Mouse (Mus musculus) liver, embryonic 11.5 days (tissue): ENCODE measurements at regions not wholly inside any gene's neighbourhood (a gene's known extent, or its start where the extent isn't known, plus 50 kb on each side); places are given as distances from the start of the nearest gene placed in this dataset.

Source experiments
- ATAC-seq: fragments of 200-750 bp; cut with Nextera tagmentation; replicated peaks from 2 replicates; pipeline ENCODE4 v1.8.0; 2017; ENCODE audit warnings: moderate number of reproducible peaks, mild to moderate bottlenecking, moderate TSS enrichment, moderate library complexity; ENCODE audit not compliant: low FRiP score
- DNase-seq: peaks from one replicate; pipeline ENCODE4 v3.0.0-alpha.2; 2017; ENCODE audit warnings: low spot score
- H3K27ac ChIP-seq: fragments of 300-500 bp; sonication (generic); 2 replicates; pipeline ENCODE4 v1.5.1; 2014; ENCODE audit warnings: mild to moderate bottlenecking, low read depth, low read length, control low read depth
- H3K27me3 ChIP-seq: fragments of 300-500 bp; sonication (generic); replicated peaks from 2 replicates; pipeline ENCODE4 v1.6.1; 2014; ENCODE audit warnings: low read length, mixed read lengths; ENCODE audit not compliant: control insufficient read depth, insufficient read depth
- H3K36me3 ChIP-seq: fragments of 300-500 bp; sonication (generic); 2 replicates; pipeline ENCODE4 v1.6.1; 2014; ENCODE audit warnings: mild to moderate bottlenecking, low read length, moderate library complexity, mixed read lengths; ENCODE audit not compliant: control insufficient read depth, insufficient read depth
- H3K4me1 ChIP-seq: fragments of 300-500 bp; sonication (generic); replicated peaks from 2 replicates; pipeline ENCODE4 v1.6.1; 2014; ENCODE audit warnings: low read length, mixed read lengths; ENCODE audit not compliant: control insufficient read depth, insufficient read depth
- H3K4me2 ChIP-seq: fragments of 300-500 bp; sonication (generic); 2 replicates; pipeline ENCODE4 v1.6.1; 2014; ENCODE audit warnings: mild to moderate bottlenecking, control low read depth, moderate library complexity
- H3K4me3 ChIP-seq: fragments of 300-500 bp; sonication (generic); 2 replicates; pipeline ENCODE4 v1.5.1; 2014; ENCODE audit warnings: low read depth, low read length, control low read depth
- H3K9ac ChIP-seq: fragments of 300-500 bp; sonication (generic); 2 replicates; pipeline ENCODE4 v1.6.1; 2014; ENCODE audit warnings: low read depth, low read length, control low read depth
- H3K9me3 ChIP-seq: fragments of 300-500 bp; sonication (generic); 2 replicates; pipeline ENCODE4 v1.6.1; 2016; ENCODE audit warnings: low read length, inconsistent platforms, mixed read lengths; ENCODE audit not compliant: control insufficient read depth
- WGBS: fragments of 180-500 bp; shearing (Covaris S2); extraction: QIAGEN DNeasy Blood & Tissue Kit; methylation state at CpG from one replicate; pipeline ENCODE4 v1.1.7; 2014; 5-methylcytosine and 5-hydroxymethylcytosine counted together

DNA sequence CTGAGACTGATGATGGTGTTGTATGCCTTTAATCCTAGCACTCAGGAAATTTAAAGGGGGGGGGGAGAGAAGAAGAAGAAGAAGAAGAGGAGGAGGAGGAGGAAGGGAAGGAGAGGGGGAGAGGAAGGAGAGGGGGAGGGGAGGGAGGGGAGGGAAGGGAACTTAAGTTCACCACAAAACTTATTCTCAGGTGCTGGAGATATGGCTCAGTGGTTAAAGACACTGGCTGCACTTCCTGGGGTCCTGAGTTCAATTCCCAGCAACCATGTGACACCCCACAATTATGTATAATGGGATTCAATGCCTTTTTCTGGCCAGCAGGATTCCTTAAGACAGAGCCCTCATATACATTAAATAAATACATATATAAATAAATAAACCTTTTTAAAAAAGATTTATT, 183.6 kb downstream of the Pfkfb3 start:
- DNase-seq: no peak
- H3K9me3 ChIP-seq: no peaks in the 10 kb centered on the region
- no peaks in the 10 kb centered on the region for H3K4me1 ChIP-seq
- H3K27ac ChIP-seq: no peak overlapping the region
- no peak overlapping the region for H3K4me2 ChIP-seq
- H3K4me3 ChIP-seq: no peak overlapping the region
- no peaks in the 10 kb centered on the region for H3K27me3 ChIP-seq
- H3K36me3 ChIP-seq: no peaks in the 10 kb centered on the region
- ATAC-seq: no peak
- H3K9ac ChIP-seq: no peak overlapping the region

DNA sequence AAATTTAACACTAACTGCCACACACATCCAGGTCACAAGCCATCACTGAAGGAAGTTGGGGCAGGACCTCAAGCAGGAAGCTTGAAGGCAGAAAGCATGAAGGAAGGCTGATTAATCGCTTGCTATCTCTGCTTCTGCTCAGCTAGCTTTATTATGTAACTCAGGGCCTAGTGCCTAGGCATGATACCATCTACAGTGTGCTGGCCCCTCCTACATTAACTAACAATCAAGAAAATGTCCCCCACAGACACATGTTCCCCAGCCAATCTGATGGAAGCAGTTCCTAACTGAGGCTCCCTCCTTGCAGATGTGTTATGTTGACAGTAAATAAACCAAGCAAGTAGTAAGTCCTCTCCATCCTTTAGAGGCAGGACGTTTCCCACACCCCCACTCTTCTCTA, 186.6 kb downstream of the Pfkfb3 start:
- no peak; the same call in 1 of the 2 replicates for ATAC-seq
- Histone ChIP-seq H3K9ac (no peak overlapping the region), H3K4me3 (no peak overlapping the region), H3K27ac (no peak overlapping the region), H3K4me2 (no peak overlapping the region), H3K9me3 (no peaks in the 10 kb centered on the region), H3K27me3 (no peaks in the 10 kb centered on the region), H3K4me1 (no peaks in the 10 kb centered on the region), H3K36me3 (no peaks in the 10 kb centered on the region)
- DNase-seq: no peak
- 35% methylated on average over 2 of the region's 2 CpGs for WGBS

- 86% methylated on average over 3 of the region's 3 CpGs for WGBS
- Histone ChIP-seq H3K4me3 (no peak overlapping the region), H3K27me3 (no peaks in the 10 kb centered on the region), H3K9ac (no peak overlapping the region), H3K36me3 (no peaks in the 10 kb centered on the region), H3K27ac (no peak overlapping the region), H3K4me1 (no peaks in the 10 kb centered on the region), H3K9me3 (no peaks in the 10 kb centered on the region), H3K4me2 (no peak overlapping the region)
- DNase-seq: no peak
- no peak for ATAC-seq
These were observed 188.1 kb downstream of the Pfkfb3 start for GRCm38 (mm10) chr2:11365815-11366214.

- WGBS: 81% methylated on average over 4 of the region's 4 CpGs
- Histone ChIP-seq H3K27ac (no peak overlapping the region), H3K9ac (no peak overlapping the region), H3K9me3 (no peaks in the 10 kb centered on the region), H3K27me3 (no peaks in the 10 kb centered on the region), H3K4me3 (no peak overlapping the region), H3K4me2 (no peak overlapping the region), H3K36me3 (no peaks in the 10 kb centered on the region), H3K4me1 (no peaks in the 10 kb centered on the region)
- no peak for DNase-seq
- ATAC-seq: no peak
These were observed 188.5 kb downstream of the Pfkfb3 start for GRCm38 (mm10) chr2:11365371-11365770.

- DNase-seq (no peak), ATAC-seq (no peak)
- no peak overlapping the region for H3K9ac ChIP-seq
- H3K9me3 ChIP-seq: no peaks in the 10 kb centered on the region
- no peak overlapping the region for H3K4me3 ChIP-seq
- H3K27ac ChIP-seq: no peak overlapping the region
- H3K4me2 ChIP-seq: no peak overlapping the region
- no peaks in the 10 kb centered on the region for H3K4me1 ChIP-seq
- 84% methylated on average over 2 of the region's 2 CpGs for WGBS
- H3K36me3 ChIP-seq: no peaks in the 10 kb centered on the region
- no peaks in the 10 kb centered on the region for H3K27me3 ChIP-seq
These were observed 189.8 kb downstream of the Pfkfb3 start for GRCm38 (mm10) chr2:11364111-11364510.

DNA sequence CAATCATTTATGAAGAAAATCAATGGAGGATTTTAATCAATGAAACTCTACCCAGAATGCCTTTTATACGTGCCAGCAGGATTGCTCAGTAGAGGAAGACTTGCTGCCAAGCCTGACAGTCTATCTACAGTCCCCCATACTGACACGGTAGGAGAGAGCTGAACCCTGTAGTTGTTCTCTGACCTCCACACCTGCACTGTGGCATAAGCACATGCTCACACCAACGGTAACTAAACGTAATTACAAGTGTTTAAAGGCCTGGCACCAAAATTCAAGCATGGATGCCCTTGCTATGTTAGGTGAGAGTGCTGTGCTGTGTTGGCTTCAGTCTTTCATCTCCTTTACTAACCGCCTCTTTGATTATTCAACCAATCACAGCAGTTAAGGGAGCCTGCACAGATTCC, 190.8 kb downstream of the Pfkfb3 start:
- 81% methylated on average over 5 of the region's 5 CpGs for WGBS
- DNase-seq: no peak
- ATAC-seq: no peak
- Histone ChIP-seq H3K4me2 (no peak overlapping the region), H3K4me3 (no peak overlapping the region), H3K27me3 (no peaks in the 10 kb centered on the region), H3K9me3 (no peaks in the 10 kb centered on the region), H3K27ac (no peak overlapping the region), H3K36me3 (no peaks in the 10 kb centered on the region), H3K9ac (no peak overlapping the region), H3K4me1 (no peaks in the 10 kb centered on the region)

GRCm38 (mm10) chr2:11362205-11362994, 190.5 kb downstream of the Prkcq start:
- Histone ChIP-seq H3K9ac (no peak overlapping the region), H3K4me2 (no peak overlapping the region), H3K27me3 (no peaks in the 10 kb centered on the region), H3K9me3 (no peaks in the 10 kb centered on the region), H3K4me3 (no peak overlapping the region), H3K27ac (no peak overlapping the region), H3K36me3 (no peaks in the 10 kb centered on the region), H3K4me1 (no peaks in the 10 kb centered on the region)
- WGBS: 76% methylated on average over 8 of the region's 8 CpGs
- DNase-seq (no peak), ATAC-seq (no peak)

GRCm38 (mm10) chr2:11359280-11359679, 187.4 kb downstream of the Prkcq start:
- no peaks in the 10 kb centered on the region for H3K9me3 ChIP-seq
- ATAC-seq (no peak), DNase-seq (no peak)
- H3K36me3 ChIP-seq: no peaks in the 10 kb centered on the region
- no peak overlapping the region for H3K4me2 ChIP-seq
- no peak overlapping the region for H3K9ac ChIP-seq
- no peaks in the 10 kb centered on the region for H3K27me3 ChIP-seq
- H3K4me3 ChIP-seq: no peak overlapping the region
- WGBS: 81% methylated on average over 4 of the region's 4 CpGs
- no peak overlapping the region for H3K27ac ChIP-seq
- no peaks in the 10 kb centered on the region for H3K4me1 ChIP-seq

- Histone ChIP-seq H3K27ac (no peak overlapping the region), H3K9me3 (no peaks in the 10 kb centered on the region), H3K27me3 (no peaks in the 10 kb centered on the region), H3K4me1 (no peaks in the 10 kb centered on the region), H3K4me3 (no peak overlapping the region), H3K4me2 (no peak overlapping the region), H3K36me3 (no peaks in the 10 kb centered on the region), H3K9ac (no peak overlapping the region)
- DNase-seq (no peak), ATAC-seq (no peak)
- 67% methylated on average over 5 of the region's 5 CpGs for WGBS
These were observed 184.8 kb downstream of the Prkcq start for GRCm38 (mm10) chr2:11356714-11357113.
